Mouse (Mus musculus) granulocyte monocyte progenitor cell, adult 5-6 weeks (primary cell): ENCODE results near the gene Neu2. TPM values are rescaled to one million over a fixed set of nuclear protein-coding genes. Genes with fewer than 3 reads are reported as not detected.

Experiments
- ATAC-seq: replicated peaks from 2 replicates; pipeline ENCODE4 v1.8.0; 2016; ENCODE audit warnings: mild to moderate bottlenecking, moderate TSS enrichment, inconsistent platforms; ENCODE audit not compliant: poor library complexity, severe bottlenecking
- total RNA-seq, 2 experiments: library from RNA; stranded (forward) in 1 of 2; stranded (reverse) in 1 of 2; fragments of 200-712, 200-1000 nt in 1 of 2; fragments of >200 nt in 1 of 2; fragmentation: Nextera tagmentation in 1 of 2; gene quantifications; 2 replicates each; pipeline ENCODE4 v1.2.3; 2014 to 2017

The Neu2 gene
- total RNA-seq, 2 experiments from 2014 or later: not detected

GRCm38 (mm10) chr1:87640165-87640661 lies 130.5 kb downstream of the Neu2 start:
- ATAC-seq: peak; percentile 69

- ATAC-seq: no peak
Observed at GRCm38 (mm10) chr1:87643016-87643415, 133.3 kb downstream of the Neu2 start.

DNA sequence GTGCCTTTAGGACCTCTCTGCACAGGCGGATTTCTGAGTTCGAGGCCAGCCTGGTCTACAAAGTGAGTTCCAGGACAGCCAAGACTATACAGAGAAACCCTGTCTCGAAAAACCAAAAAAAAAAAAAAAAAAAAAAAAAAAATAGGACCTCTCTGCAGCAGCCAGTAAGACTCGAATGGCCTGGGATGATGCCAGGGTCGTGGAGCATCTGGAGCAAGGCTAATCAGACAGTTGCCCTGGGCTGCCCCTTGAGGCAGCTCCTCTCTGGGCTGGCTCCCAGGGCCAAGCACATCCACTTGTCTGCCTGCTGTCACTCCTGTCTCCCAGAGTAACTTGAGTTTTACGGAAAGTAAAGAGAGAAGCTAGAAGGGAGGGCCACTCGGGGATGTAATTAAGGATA lies 135.4 kb downstream of the Neu2 start:
- ATAC-seq: no peak

- ATAC-seq: no peak
Observed at GRCm38 (mm10) chr1:87645748-87646147, 136.1 kb downstream of the Neu2 start.

Other genes starting within 250 kb of the Neu2 start
- not detected in 2 replicates for gene Efhd1, start 245.5 kb upstream of the Neu2 start, total RNA-seq (2014; fragmentation: Nextera tagmentation)
- gene Efhd1, start 245.5 kb upstream of the Neu2 start, total RNA-seq (2017): 0.98 TPM in 1 of 2 replicates, not detected in the other
- gene Gigyf2, start 182.9 kb upstream of the Neu2 start, total RNA-seq (2014; fragmentation: Nextera tagmentation): 62.5 and 69.5 TPM in 2 replicates
- 64.4 and 81.0 TPM in 2 replicates for gene Gigyf2, start 182.9 kb upstream of the Neu2 start, total RNA-seq (2017)
- not detected in 2 replicates for gene Kcnj13, start 115.2 kb upstream of the Neu2 start, total RNA-seq (2014; fragmentation: Nextera tagmentation)
- gene Kcnj13, start 115.2 kb upstream of the Neu2 start, total RNA-seq (2017): not detected in 2 replicates
- not detected in 2 replicates for gene Snorc, start 39.6 kb upstream of the Neu2 start, total RNA-seq (2014; fragmentation: Nextera tagmentation)
- not detected in 2 replicates for gene Snorc, start 39.6 kb upstream of the Neu2 start, total RNA-seq (2017)
- gene Ngef, start 64.0 kb downstream of the Neu2 start, total RNA-seq (2014; fragmentation: Nextera tagmentation): not detected in 2 replicates
- gene Ngef, start 64.0 kb downstream of the Neu2 start, total RNA-seq (2017): not detected in 2 replicates
- 104 and 179 TPM in 2 replicates for gene Inpp5d, start 110.4 kb downstream of the Neu2 start, total RNA-seq (2014; fragmentation: Nextera tagmentation)
- 52.2 and 73.5 TPM in 2 replicates for gene Inpp5d, start 110.4 kb downstream of the Neu2 start, total RNA-seq (2017)
- 26.5 and 33.1 TPM in 2 replicates for gene Atg16l1, start 246.0 kb downstream of the Neu2 start, total RNA-seq (2014; fragmentation: Nextera tagmentation)
- gene Atg16l1, start 246.0 kb downstream of the Neu2 start, total RNA-seq (2017): 51.9 and 77.5 TPM in 2 replicates